Mouse (Mus musculus) small intestine, adult 2 months (tissue): Measurements from ENCODE around the gene Col3a1. TPM values are rescaled to one million over a fixed set of nuclear protein-coding genes. Genes with fewer than 3 reads are reported as not detected.

Experiments used
- H3K27ac ChIP-seq: fragments of 200-500 bp; 2 replicates; pipeline ENCODE4 v1.5.1; 2012; ENCODE audit warnings: low read depth, low read length, control low read depth, inconsistent platforms; ENCODE audit not compliant: insufficient read depth
- H3K27me3 ChIP-seq: fragments of 200-500 bp; 2 replicates; pipeline ENCODE4 v1.6.1; 2012; ENCODE audit warnings: mild to moderate bottlenecking, moderate library complexity, low read length, inconsistent platforms; ENCODE audit not compliant: control insufficient read depth, insufficient read depth
- H3K36me3 ChIP-seq: fragments of 200-500 bp; 2 replicates; pipeline ENCODE4 v1.6.1; 2012; ENCODE audit warnings: mild to moderate bottlenecking, low read length, control low read depth, inconsistent platforms; ENCODE audit not compliant: control insufficient read depth, insufficient read depth
- H3K4me1 ChIP-seq: fragments of 200-500 bp; 2 replicates; pipeline ENCODE4 v1.6.1; 2012; ENCODE audit warnings: low read length, inconsistent platforms, mixed read lengths; ENCODE audit not compliant: control insufficient read depth, insufficient read depth, insufficient read length
- H3K4me3 ChIP-seq: fragments of 200-500 bp; 2 replicates; pipeline ENCODE4 v1.5.1; 2012; ENCODE audit warnings: low read depth, mild to moderate bottlenecking, control low read depth, inconsistent platforms, low read length, moderate library complexity
- CTCF ChIP-seq: fragments of 200-500 bp; IDR thresholded peaks from 2 replicates; pipeline ENCODE4 v1.5.1; 2012; ENCODE audit warnings: low read depth, mild to moderate bottlenecking, control low read depth, inconsistent platforms, low read length, moderate library complexity, mixed read lengths; ENCODE audit not compliant: insufficient replicate concordance, insufficient read length; ENCODE audit errors: extremely low read depth
- POLR2A ChIP-seq: fragments of 200-500 bp; IDR thresholded peaks from 2 replicates; pipeline ENCODE4 v1.6.1; 2012; ENCODE audit warnings: low read depth, mild to moderate bottlenecking, control low read depth, inconsistent platforms, low read length, moderate library complexity
- WGBS: fragments of 180-500 bp; shearing (Covaris S2); methylation state at CpG from one replicate; pipeline ENCODE4 v1.1.7; 2018; 5-methylcytosine and 5-hydroxymethylcytosine counted together
- polyA plus RNA-seq: library from polyadenylated mRNA; depleted of rRNA; stranded (reverse); fragments of >200 nt; gene quantifications from 2 replicates; pipeline ENCODE4 v1.2.3, GENCODE M21; 2012; rRNA removed

Gene Col3a1
- polyA plus RNA-seq, 1 experiment: 30.3 TPM

- H3K27me3 ChIP-seq: no peaks in the 10 kb centered on the region
- no peaks in the 10 kb centered on the region for H3K36me3 ChIP-seq
- 75% methylated on average over 4 of the region's 4 CpGs for WGBS
- no peak overlapping the region for H3K4me3 ChIP-seq
- no peak overlapping the region for H3K27ac ChIP-seq
- no peak for TF ChIP-seq CTCF
- H3K4me1 ChIP-seq: no peaks in the 10 kb centered on the region
Observed at GRCm38 (mm10) chr1:45355944-45356343, 44.6 kb downstream of the Col3a1 start.

- no peak overlapping the region for H3K4me3 ChIP-seq
- H3K27me3 ChIP-seq: no peaks in the 10 kb centered on the region
- H3K4me1 ChIP-seq: no peaks in the 10 kb centered on the region
- TF ChIP-seq POLR2A (no peak), CTCF (no peak)
- H3K36me3 ChIP-seq: no peaks in the 10 kb centered on the region
- 84% methylated on average over 1 of the region's 1 CpGs for WGBS
- H3K27ac ChIP-seq: no peak overlapping the region
Observed at GRCm38 (mm10) chr1:45358020-45358419, 46.7 kb downstream of the Col3a1 start.

- no peak overlapping the region for H3K27ac ChIP-seq
- no peak for TF ChIP-seq POLR2A
- no peak for TF ChIP-seq CTCF
- WGBS: 64% methylated on average over 2 of the region's 2 CpGs
- no peaks in the 10 kb centered on the region for H3K36me3 ChIP-seq
- H3K4me3 ChIP-seq: no peak overlapping the region
- no peaks in the 10 kb centered on the region for H3K27me3 ChIP-seq
- no peaks in the 10 kb centered on the region for H3K4me1 ChIP-seq
Observed at GRCm38 (mm10) chr1:45359147-45359546, 47.8 kb downstream of the Col3a1 start.

- Histone ChIP-seq H3K36me3 (no peaks in the 10 kb centered on the region), H3K4me1 (no peaks in the 10 kb centered on the region), H3K27me3 (no peaks in the 10 kb centered on the region), H3K27ac (no peak overlapping the region), H3K4me3 (no peak overlapping the region)
- TF ChIP-seq POLR2A (no peak), CTCF (no peak)
- WGBS: 91% methylated on average over 2 of the region's 2 CpGs
Observed at GRCm38 (mm10) chr1:45359673-45360072, 48.3 kb downstream of the Col3a1 start.

- Histone ChIP-seq H3K36me3 (no peaks in the 10 kb centered on the region), H3K4me1 (no peaks in the 10 kb centered on the region), H3K27me3 (no peaks in the 10 kb centered on the region), H3K4me3 (no peak overlapping the region), H3K27ac (no peak overlapping the region)
- TF ChIP-seq POLR2A (no peak), CTCF (no peak)
- 91% methylated on average over 2 of the region's 2 CpGs for WGBS
Observed at GRCm38 (mm10) chr1:45363274-45363673, 51.9 kb downstream of the Col3a1 start.

GRCm38 (mm10) chr1:45365427-45365826 is 54.1 kb downstream of the Col3a1 start:
- no peak for TF ChIP-seq CTCF
- TF ChIP-seq POLR2A: no peak
- Histone ChIP-seq H3K4me3 (no peak overlapping the region), H3K27me3 (no peaks in the 10 kb centered on the region), H3K4me1 (no peaks in the 10 kb centered on the region), H3K36me3 (no peaks in the 10 kb centered on the region), H3K27ac (no peak overlapping the region)
- 39% methylated on average over 1 of the region's 1 CpGs for WGBS

- no peaks in the 10 kb centered on the region for H3K4me1 ChIP-seq
- no peaks in the 10 kb centered on the region for H3K27me3 ChIP-seq
- TF ChIP-seq POLR2A: no peak
- TF ChIP-seq CTCF: no peak
- no peak overlapping the region for H3K4me3 ChIP-seq
- H3K27ac ChIP-seq: no peak overlapping the region
- H3K36me3 ChIP-seq: no peaks in the 10 kb centered on the region
- WGBS: 75% methylated on average over 7 of the region's 7 CpGs
Observed at GRCm38 (mm10) chr1:45379992-45380690, 68.8 kb downstream of the Col3a1 start.

GRCm38 (mm10) chr1:45381866-45382265 is 70.5 kb downstream of the Col3a1 start:
- no peaks in the 10 kb centered on the region for H3K27me3 ChIP-seq
- H3K4me3 ChIP-seq: no peak overlapping the region
- H3K36me3 ChIP-seq: no peaks in the 10 kb centered on the region
- 70% methylated on average over 2 of the region's 2 CpGs for WGBS
- no peak for TF ChIP-seq POLR2A
- no peak overlapping the region for H3K27ac ChIP-seq
- H3K4me1 ChIP-seq: no peaks in the 10 kb centered on the region

Other genes starting within 250 kb of the Col3a1 start
- 2.6 and 3.1 TPM in 2 replicates for gene Col5a2, start 191.7 kb downstream of the Col3a1 start, polyA plus RNA-seq